Mouse (Mus musculus): ENCODE measurements around the gene B4galt1.

GRCm38 (mm10) chr4:40848246-40848645 is 5.6 kb downstream of the B4galt1 start:
- TF ChIP-seq CTCF (IDR thresholded peaks at IDR 0.05; ENCODE audit: borderline replicate concordance, insufficient read depth, low read depth, low read length) (no peak), POLR2A (IDR thresholded peaks at IDR 0.05; ENCODE audit: borderline replicate concordance, insufficient read depth, low read length) (no peak)
